Mouse (Mus musculus) spleen, postnatal 10 days (tissue): Measurements from ENCODE around the gene Defa20.
"Not testable (repeated sequence)": the region's sequence is repeated elsewhere in the genome, so short reads cannot be mapped to it uniquely, and the experiment has no call there.

Experiments used
- DNase-seq, 2 experiments: peaks; one replicate each; pipeline ENCODE4 v3.0.0; 2021 to 2022; ENCODE audit warnings: low spot score in 2 of 2

Gene Defa20

GRCm38 (mm10) chr8:21508958-21509357, at the start of gene Defa20:
Gene Defa20, plus strand, starts transcription at chr8:21509258.
- not testable (repeated sequence) for DNase-seq

DNA sequence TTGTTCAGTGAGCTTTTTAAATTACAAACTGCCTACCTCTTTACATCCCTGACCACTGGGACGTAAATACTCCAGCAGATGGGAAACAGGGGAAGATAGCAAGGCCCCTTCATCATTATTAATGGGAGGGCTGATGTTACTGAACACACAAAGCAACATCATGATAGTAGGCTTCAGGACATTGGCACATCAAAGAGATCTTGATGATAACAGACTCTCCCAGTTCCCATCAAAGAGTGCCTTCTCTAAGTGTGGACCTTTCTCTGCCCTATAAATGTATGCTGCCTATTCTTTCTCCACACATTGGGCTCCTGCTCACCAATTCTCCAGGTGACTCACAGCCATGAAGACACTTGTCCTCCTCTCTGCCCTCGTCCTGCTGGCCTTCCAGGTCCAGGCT, 19.7 kb downstream of the Defa20 start, which contains the start of gene Defa32:
Gene Defa32 (plus strand): TSS at position 301 of the 400 bp plus-strand sequence.
- DNase-seq, result not testable (repeated sequence)
